Mouse (Mus musculus): ENCODE results near the gene Glis1. TPM values are rescaled to one million over a fixed set of nuclear protein-coding genes. Genes with fewer than 3 reads are reported as not detected.

Gene Glis1
- polyA plus RNA-seq, 2 experiments from 2014 or later, result not detected

DNA sequence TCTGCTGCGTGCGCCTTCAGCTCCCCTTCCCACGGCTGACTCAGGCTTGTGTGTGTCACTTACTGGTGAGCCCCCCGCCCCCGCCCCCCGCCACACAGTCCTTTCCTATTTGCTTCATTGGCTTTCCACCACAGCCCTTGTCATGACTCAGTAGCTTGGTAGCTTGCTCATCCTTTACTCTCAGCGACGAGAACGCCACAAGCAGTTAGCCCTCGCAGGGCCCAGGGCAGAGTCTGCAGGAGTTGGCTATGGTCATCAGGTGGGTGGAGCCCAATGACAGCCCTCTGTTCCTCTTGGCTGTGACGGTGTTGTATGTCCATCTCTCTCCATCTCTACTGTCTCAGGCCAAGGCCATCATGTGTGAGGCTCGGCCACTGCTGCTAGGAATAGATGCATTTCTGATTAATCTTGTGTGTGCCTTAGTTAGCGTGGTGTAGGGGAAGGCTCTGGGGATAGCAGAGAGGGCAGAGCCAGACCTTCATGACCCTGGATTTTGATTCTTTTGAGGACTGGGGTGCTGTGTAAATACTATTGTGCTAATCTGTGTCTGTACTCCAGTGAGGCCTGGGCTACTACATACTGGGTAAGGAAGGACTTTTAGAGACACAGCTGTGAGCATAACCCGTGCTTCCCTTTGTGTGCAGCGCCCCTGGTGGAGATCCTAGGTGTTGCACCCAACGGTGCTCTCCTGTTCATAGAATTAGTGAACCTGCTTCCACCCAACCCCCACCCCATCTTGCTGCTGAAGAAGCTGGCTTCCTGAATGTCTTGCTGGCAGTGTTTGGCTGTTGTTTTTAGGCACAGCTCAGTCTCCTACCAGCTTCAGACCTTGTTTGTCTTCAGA is 19.0 kb downstream of the Glis1 start:
- ATAC-seq, result no peak

DNA sequence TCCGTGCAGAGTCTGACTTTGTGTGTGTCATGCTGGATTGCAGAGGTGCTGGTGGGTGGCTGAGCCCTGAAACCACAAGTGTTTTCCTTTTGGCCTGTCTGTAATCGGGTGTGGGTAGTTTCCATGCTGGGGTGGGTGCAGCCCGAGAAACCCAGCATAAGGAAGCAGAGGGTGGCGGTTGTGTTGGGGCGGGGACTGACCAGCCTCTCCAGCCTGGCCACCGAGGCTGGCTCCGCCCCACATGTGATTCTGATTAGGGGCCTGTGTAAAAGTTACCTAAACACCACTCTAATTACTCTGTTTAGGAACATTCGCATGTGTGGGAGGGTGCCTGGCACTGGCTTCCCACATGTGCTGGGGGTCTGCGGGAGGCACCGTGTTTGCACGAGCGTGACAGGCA is 23.2 kb downstream of the Glis1 start:
- no peak for ATAC-seq

DNA sequence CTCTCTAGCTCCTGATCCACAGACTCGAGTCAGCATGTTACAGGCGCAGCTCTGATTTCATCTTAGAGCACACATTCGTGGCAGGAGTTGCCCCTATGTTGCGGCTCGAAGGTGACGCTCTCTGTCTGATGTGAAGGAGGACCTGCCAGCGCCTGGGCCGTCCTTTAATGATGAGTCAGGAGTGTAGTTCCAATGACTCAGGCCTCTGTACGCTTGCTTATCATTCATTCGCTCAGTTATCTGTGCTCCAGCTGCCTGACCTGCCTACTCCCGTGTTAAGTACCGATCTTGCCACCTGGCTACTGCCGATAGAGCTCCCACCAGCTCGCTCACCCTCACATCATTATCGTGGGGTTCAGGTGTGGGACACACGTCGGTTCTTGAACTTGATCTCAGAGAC is 24.5 kb downstream of the Glis1 start:
- ATAC-seq, result no peak

GRCm38 (mm10) chr4:107459461-107459860 is 25.1 kb downstream of the Glis1 start:
- no peak for ATAC-seq

GRCm38 (mm10) chr4:107460468-107460867 is 26.1 kb downstream of the Glis1 start:
- no peak for ATAC-seq

DNA sequence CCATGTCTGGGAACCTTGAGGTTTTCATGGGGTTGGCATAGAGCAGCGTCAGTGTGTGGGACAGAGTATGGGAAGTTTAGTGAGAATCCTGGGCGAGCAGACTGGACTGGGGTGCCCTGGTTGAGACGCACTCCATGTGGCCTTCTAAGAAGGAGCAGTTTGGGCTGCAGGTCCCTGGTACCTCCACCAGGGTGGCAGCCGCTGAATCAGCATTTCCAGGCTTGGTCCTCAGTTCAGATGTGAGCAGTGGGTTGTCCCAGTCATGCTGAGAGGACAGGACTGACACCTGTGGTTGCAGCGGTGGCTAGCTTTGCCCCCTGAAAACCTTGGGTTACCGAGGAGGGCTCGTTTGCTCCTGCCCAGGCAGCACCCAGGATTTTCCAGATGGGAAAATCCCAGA is 33.4 kb downstream of the Glis1 start:
- no peak for ATAC-seq

DNA sequence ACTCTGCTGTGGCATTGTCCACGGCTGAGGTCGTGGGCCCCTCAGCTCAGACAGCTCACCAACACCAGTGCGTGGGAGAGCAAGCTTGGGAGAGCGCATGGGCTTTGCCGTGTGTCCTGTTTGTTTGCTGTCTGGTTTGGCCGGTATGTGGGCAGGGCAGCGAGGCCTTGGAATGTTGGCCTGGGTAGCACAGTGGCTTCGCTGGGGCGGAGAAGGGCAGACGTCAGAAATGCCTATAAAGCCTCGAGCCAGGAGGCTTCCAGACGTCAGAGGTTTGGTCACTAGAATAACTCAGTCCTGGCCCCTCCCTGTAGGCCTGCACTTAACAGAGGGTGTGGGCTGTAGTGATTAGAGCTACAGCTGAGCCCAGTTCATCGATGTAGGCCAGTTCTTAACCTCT is 33.9 kb downstream of the Glis1 start:
- no peak for ATAC-seq

- ATAC-seq, result no peak
These were observed 34.4 kb downstream of the Glis1 start for GRCm38 (mm10) chr4:107468768-107469167.

- no peak for ATAC-seq
These were observed 41.9 kb downstream of the Glis1 start for GRCm38 (mm10) chr4:107476266-107476665.

DNA sequence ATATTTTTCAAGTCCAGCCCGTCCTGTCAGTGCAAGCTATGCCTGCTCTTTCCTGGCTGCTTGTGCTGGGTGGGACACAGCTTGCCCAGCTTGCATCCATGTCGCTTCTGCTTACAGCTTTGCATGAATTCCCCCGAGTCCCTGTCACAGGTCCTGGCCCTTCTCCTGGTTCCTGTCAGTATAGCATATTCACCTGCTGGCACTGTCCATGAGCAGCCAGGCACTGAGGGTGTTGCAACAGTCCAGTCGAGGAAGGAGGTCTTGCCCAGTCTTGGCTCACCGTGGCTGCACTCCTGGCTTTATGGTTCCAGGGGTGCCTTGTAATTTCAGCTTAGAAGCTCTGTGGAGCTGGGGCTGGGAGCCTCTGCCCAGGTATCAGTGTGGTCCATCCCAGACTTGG is 44.6 kb downstream of the Glis1 start:
- ATAC-seq, result no peak

GRCm38 (mm10) chr4:107482541-107482940 is 48.1 kb downstream of the Glis1 start:
- no peak for ATAC-seq

GRCm38 (mm10) chr4:107483556-107484220 is 49.3 kb downstream of the Glis1 start:
- ATAC-seq, result no peak

GRCm38 (mm10) chr4:107484221-107484575 is 49.8 kb downstream of the Glis1 start:
- no peak for ATAC-seq

DNA sequence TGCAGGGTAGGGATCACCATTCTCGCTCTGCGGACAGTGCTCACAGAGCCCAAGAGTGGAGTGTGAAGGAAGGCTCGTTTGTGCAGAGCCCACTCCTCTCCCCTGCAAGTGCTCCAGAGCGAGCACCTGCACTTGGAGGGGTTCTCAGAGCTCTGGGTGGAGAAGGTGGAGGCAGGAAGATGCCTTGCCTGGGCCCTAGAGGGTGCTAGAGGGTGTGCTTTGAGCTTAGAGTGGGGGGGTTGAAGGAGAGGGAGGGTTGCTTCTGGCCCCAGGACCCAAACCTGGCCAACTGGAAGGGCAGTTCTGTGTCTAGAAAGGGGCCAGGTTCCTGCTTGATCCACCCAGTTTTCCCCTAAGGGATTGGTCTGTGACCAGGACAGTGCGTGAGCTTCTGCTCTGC is 51.5 kb downstream of the Glis1 start:
- ATAC-seq, result no peak

DNA sequence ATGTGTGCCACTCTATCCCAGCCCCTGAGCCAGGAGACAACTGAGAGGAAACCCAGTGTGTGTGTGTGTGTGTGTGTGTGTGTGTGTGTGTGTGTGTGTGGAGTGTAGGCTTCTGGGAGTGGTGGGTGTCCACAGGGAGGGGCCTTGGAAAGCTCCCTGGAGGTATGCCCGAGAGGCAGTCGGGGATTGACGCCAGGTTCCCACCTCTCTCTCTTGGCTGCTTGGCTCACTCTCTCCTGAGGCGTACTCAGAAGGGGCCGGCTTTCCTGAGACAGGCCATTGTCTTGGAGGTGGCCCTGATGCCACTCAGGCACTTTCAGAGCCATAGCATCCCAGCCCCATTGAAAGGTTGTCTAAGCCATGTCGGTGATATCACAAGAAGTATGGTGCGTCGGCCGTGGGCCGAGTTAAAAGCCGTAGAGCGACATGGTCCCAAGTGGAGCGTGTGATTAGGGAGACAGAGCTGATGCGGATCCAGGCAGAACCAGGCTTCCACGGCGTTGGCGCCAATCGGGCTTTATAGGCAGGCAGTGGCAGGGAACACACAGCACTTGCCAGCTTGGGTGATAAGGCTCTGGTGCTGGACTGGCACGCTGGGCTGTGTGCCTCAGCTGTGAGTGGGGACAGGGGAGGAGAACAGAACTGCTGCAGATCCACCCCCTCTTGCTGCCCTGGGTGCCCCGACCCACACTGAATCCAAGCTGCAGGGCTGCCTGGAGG is 54.9 kb downstream of the Glis1 start:
- no peak for ATAC-seq

DNA sequence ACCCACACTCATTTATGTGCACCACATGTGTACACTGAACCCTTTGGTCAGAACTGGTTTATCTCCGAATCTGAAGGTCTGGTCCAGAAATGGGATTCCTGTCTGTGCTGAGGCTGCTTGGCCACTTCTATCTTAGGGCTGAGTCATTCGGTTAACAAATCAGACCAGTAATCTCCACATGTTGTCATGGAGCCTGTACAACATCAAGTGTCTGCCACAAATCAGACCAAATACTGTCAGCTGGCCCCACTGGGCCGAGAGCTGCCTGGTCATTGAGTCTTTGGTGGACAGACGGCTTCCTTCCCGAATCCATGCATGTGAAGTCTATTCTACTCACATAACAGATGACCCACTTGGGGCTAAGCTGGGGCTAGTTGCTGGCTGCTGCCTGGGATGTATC is 58.6 kb downstream of the Glis1 start:
- ATAC-seq, result no peak

DNA sequence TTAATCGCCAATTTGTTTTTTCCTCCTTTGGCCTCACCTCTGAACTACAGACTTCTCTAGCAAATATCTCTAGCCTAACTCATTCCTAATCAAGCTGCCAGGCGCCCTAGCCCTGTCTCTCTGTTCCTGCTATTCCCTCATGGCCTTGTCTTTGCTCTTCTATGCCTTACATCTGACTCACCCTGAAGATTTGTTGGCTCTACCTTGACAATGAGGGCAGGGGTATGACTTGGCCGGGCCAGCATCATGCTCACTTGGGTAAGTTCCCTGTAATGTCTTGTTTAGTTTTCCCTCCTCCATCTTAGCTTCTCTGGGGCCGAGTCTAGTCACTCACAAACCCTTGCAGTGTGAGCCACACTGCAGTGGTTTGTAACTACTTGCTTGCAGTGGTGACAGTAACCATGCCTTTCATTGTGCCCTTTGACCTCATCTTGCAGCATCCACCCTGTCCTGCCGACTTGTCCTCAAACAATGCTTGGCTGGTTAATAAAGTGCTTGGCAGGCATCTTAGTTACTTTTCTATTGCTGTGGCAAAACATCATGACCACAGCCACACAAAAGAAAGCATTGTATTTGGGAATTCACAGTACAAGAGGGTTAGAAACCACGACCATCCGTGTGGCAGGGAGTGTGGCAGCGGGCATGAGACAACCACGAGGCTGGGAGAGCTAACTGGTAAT is 61.5 kb downstream of the Glis1 start:
- ATAC-seq, result no peak

DNA sequence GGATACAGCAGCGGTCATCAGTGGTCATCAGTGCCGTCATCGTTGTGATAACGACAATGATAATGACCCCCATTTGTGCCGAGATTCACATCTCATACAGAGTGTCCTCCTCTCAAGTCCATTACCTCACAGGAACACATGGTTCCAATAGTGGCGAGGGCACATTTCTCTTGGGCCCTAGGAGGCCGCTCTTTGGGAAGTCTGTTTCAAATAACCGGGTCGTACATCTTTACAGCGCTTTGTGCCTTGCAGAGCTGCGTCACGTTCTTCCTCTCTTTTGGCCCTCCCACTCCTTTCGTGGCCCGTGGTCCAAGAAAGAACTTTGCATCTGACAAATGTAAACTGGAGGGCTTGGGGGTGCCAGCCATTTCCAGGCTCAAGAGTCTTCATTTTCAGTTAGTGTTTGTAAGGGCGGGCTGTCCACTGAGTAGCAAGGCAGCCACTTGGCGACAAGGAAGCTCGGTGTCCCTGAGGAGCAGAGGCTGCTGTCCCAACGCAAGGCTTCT is 63.1 kb downstream of the Glis1 start:
- ATAC-seq, result no peak

DNA sequence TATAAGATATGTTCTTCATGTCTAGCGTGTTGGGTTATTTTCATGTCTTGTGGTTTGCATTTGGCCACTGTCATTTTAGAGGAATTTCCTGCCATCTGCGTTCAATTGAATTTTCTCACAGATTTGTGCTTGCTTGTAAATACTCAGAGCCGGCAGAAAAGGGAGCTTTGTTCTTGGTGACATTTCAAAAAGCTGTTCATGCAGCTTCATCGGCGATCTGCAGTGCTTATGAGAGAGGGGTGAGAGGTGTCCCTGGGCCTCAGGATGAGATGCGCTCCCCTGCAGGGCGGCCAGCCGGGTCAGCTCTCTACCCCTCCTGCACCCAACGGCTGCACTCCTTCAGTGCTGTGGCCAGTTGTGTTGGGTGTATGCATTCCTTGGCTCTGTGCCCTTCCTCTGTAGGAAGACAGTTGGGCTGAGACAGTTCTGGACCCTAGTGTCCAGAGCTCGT is 68.2 kb downstream of the Glis1 start:
- no peak for ATAC-seq

DNA sequence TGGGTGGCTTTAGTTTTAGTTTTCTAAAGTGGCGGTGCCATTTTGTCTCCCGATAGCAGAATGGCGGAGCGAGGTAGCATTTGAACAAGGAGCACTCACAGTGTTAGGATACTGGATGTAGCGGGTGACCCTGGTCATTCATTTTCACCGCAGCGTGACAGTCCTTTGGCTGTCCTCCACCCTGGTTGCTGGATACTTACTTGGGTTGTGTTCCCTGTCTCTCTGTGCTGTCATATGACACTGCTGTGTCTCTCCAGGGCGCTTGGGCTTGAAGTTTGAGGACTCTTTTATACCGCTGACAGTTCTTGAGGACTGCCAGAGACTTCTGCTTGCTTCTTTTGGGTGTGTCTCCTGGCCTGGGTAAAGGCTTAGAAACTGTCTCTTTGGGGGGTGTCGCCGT is 80.6 kb downstream of the Glis1 start:
- ATAC-seq, result no peak

DNA sequence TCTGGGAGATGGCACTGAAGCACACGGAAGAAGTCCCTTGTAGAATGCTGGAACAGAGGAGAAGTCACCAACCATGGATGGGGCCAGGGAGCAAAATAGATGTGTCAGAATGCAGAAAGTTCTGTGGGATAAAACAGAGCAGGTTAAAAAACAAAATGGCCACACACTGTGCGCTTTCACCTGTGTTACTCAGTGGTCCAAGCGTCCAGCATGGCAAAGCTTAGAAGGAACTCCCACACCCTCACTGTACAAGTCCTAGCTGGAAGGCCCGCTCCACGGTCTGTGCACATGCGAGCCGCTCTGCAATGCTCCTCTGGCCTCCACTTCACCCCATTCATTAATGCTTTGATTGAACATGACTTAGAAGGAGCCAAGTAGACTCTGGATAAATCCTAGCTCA is 81.2 kb downstream of the Glis1 start:
- ATAC-seq, result no peak

DNA sequence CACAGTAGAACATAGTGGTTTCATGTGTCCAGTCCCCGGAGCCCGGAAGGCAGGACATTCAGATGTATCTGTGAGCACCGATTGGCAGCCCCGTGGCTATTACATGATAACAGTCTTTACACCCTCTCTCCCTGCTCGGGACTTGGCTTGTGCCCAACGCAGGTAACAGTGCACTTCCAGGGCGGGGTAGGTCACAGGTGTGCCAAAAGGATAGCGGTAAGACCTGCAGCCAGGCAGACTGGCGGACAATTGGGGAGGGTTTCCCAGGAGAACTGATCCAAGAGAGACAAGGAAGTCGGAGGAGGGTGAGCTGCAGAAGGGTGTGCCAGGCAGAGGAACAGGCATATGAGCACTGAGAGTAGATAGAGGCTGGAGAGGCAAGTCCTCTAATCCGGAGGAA is 84.4 kb downstream of the Glis1 start:
- no peak for ATAC-seq

GRCm38 (mm10) chr4:107520071-107520470 is 85.7 kb downstream of the Glis1 start:
- no peak for ATAC-seq

Data from CD4-positive, CD25-positive, alpha-beta regulatory T cell, adult 4 months (primary cell).